Mouse (Mus musculus) cerebellum, adult 18-20 months (tissue): ENCODE data around the gene Abraxas2.

Experiments
- DNase-seq, 2 experiments: peaks; one replicate each; pipeline ENCODE4 v3.0.0; 2021

Gene Abraxas2

GRCm38 (mm10) chr7:132900826-132901531 lies 42.0 kb downstream of the Abraxas2 start:
- no peak for DNase-seq

- no peak for DNase-seq
Measured at GRCm38 (mm10) chr7:132903796-132904195, 44.8 kb downstream of the Abraxas2 start.

GRCm38 (mm10) chr7:132921971-132922370 lies 62.9 kb downstream of the Abraxas2 start:
- DNase-seq: peak in 1 of 2 experiments; percentile 24

- DNase-seq: no peak
Measured at GRCm38 (mm10) chr7:132925227-132925626, 66.2 kb downstream of the Abraxas2 start.

GRCm38 (mm10) chr7:132927201-132927600 lies 68.2 kb downstream of the Abraxas2 start:
- no peak for DNase-seq

GRCm38 (mm10) chr7:132930055-132930454 lies 71.0 kb downstream of the Abraxas2 start:
- DNase-seq: no peak

GRCm38 (mm10) chr7:132930850-132931559 lies 72.0 kb downstream of the Abraxas2 start, which contains the start of gene Zranb1:
Gene Zranb1, plus strand, starts transcription at chr7:132931142.
- peak; percentile 98 to 99 for DNase-seq

GRCm38 (mm10) chr7:132931560-132932351 lies 72.7 kb downstream of the Abraxas2 start:
- DNase-seq: peak; percentile 54 to 68

- DNase-seq: no peak
Measured at GRCm38 (mm10) chr7:132933331-132933730, 74.3 kb downstream of the Abraxas2 start.
